Mouse (Mus musculus): ENCODE results near the gene Ipo13. TPM values are rescaled to one million over a fixed set of nuclear protein-coding genes. Genes with fewer than 3 reads are reported as not detected.

The Ipo13 gene
- polyA plus RNA-seq, 1 experiment from 2014 or later, result 43.8 TPM

GRCm38 (mm10) chr4:117908834-117909453, 5.9 kb downstream of the Ipo13 start:
- no peak overlapping the region for H3K4me3 ChIP-seq (replicated peaks; ENCODE audit: low read length)
- no peaks in the 10 kb centered on the region for H3K27me3 ChIP-seq (ENCODE audit: control insufficient read depth, insufficient read depth, low read length)
- H3K4me2 ChIP-seq (ENCODE audit: low read depth, low read length), result no peak overlapping the region
- H3K27ac ChIP-seq (ENCODE audit: low read length), result no peak overlapping the region
- H3K9me3 ChIP-seq (replicated peaks; ENCODE audit: control insufficient read depth, low read length), result no peaks in the 10 kb centered on the region
- no peak overlapping the region for H3K9ac ChIP-seq (ENCODE audit: low read length)
- 72% methylated on average over 8 of the region's 8 CpGs for WGBS
- peaks cover 21% of the 10 kb centered on the region for H3K4me1 ChIP-seq (ENCODE audit: control insufficient read depth, insufficient read depth, low read length)
- no peak for ATAC-seq (ENCODE audit: insufficient read depth, low FRiP score)
- H3K36me3 ChIP-seq (ENCODE audit: control insufficient read depth, insufficient read depth, low read length), result peaks cover 12% of the 10 kb centered on the region; the same call in 1 of the 2 replicates

- no peak overlapping the region for H3K4me2 ChIP-seq (ENCODE audit: low read depth, low read length)
- H3K4me1 ChIP-seq (ENCODE audit: control insufficient read depth, insufficient read depth, low read length), result 0 out of 2 replicates have a peak, but pooled peaks cover 8% of the 10 kb centered on the region
- H3K9me3 ChIP-seq (replicated peaks; ENCODE audit: control insufficient read depth, low read length), result no peaks in the 10 kb centered on the region
- whole genome bisulfite sequencing, result 69% methylated on average over 3 of the region's 3 CpGs
- no peak; the same call in 1 of the 2 replicates for ATAC-seq (ENCODE audit: insufficient read depth, low FRiP score)
- H3K27ac ChIP-seq (ENCODE audit: low read length), result no peak overlapping the region
- no peaks in the 10 kb centered on the region for H3K27me3 ChIP-seq (ENCODE audit: control insufficient read depth, insufficient read depth, low read length)
- H3K4me3 ChIP-seq (replicated peaks; ENCODE audit: low read length), result no peak overlapping the region
- no peak overlapping the region for H3K9ac ChIP-seq (ENCODE audit: low read length)
- peaks cover 27% of the 10 kb centered on the region for H3K36me3 ChIP-seq (ENCODE audit: control insufficient read depth, insufficient read depth, low read length)
Observed at GRCm38 (mm10) chr4:117906196-117906595, 8.6 kb downstream of the Ipo13 start.

GRCm38 (mm10) chr4:117904761-117905160, 10.0 kb downstream of the Ipo13 start:
- no peak overlapping the region for H3K4me2 ChIP-seq (ENCODE audit: low read depth, low read length)
- 84% methylated on average over 8 of the region's 8 CpGs for WGBS
- no peaks in the 10 kb centered on the region for H3K27me3 ChIP-seq (ENCODE audit: control insufficient read depth, insufficient read depth, low read length)
- ATAC-seq (ENCODE audit: insufficient read depth, low FRiP score), result no peak
- H3K9ac ChIP-seq (ENCODE audit: low read length), result no peak overlapping the region
- H3K36me3 ChIP-seq (ENCODE audit: control insufficient read depth, insufficient read depth, low read length), result peaks cover 39% of the 10 kb centered on the region
- no peaks in the 10 kb centered on the region for H3K9me3 ChIP-seq (replicated peaks; ENCODE audit: control insufficient read depth, low read length)
- H3K4me3 ChIP-seq (replicated peaks; ENCODE audit: low read length), result no peak overlapping the region
- 0 out of 2 replicates have a peak, but pooled peaks cover 8% of the 10 kb centered on the region for H3K4me1 ChIP-seq (ENCODE audit: control insufficient read depth, insufficient read depth, low read length)
- H3K27ac ChIP-seq (ENCODE audit: low read length), result no peak overlapping the region

- 0 out of 2 replicates have a peak, but pooled peaks cover under 1% of the 10 kb centered on the region for H3K4me1 ChIP-seq (ENCODE audit: control insufficient read depth, insufficient read depth, low read length)
- H3K27me3 ChIP-seq (ENCODE audit: control insufficient read depth, insufficient read depth, low read length), result no peaks in the 10 kb centered on the region
- 85% methylated on average over 10 of the region's 10 CpGs for whole genome bisulfite sequencing
- no peak overlapping the region for H3K4me3 ChIP-seq (replicated peaks; ENCODE audit: low read length)
- ATAC-seq (ENCODE audit: insufficient read depth, low FRiP score), result no peak
- H3K4me2 ChIP-seq (ENCODE audit: low read depth, low read length), result no peak overlapping the region
- H3K9me3 ChIP-seq (replicated peaks; ENCODE audit: control insufficient read depth, low read length), result no peaks in the 10 kb centered on the region
- peaks cover 39% of the 10 kb centered on the region for H3K36me3 ChIP-seq (ENCODE audit: control insufficient read depth, insufficient read depth, low read length)
- H3K27ac ChIP-seq (ENCODE audit: low read length), result no peak overlapping the region
- no peak overlapping the region for H3K9ac ChIP-seq (ENCODE audit: low read length)
Observed at GRCm38 (mm10) chr4:117904094-117904493, 10.7 kb downstream of the Ipo13 start.

- no peaks in the 10 kb centered on the region for H3K27me3 ChIP-seq (ENCODE audit: control insufficient read depth, insufficient read depth, low read length)
- H3K9me3 ChIP-seq (replicated peaks; ENCODE audit: control insufficient read depth, low read length), result no peaks in the 10 kb centered on the region
- H3K27ac ChIP-seq (ENCODE audit: low read length), result no peak overlapping the region
- H3K4me1 ChIP-seq (ENCODE audit: control insufficient read depth, insufficient read depth, low read length), result no peaks in the 10 kb centered on the region
- H3K4me3 ChIP-seq (replicated peaks; ENCODE audit: low read length), result no peak overlapping the region
- no peak overlapping the region for H3K4me2 ChIP-seq (ENCODE audit: low read depth, low read length)
- peaks cover 33% of the 10 kb centered on the region for H3K36me3 ChIP-seq (ENCODE audit: control insufficient read depth, insufficient read depth, low read length)
- WGBS, result 80% methylated on average over 3 of the region's 3 CpGs
- no peak for ATAC-seq (ENCODE audit: insufficient read depth, low FRiP score)
- H3K9ac ChIP-seq (ENCODE audit: low read length), result no peak overlapping the region
Observed at GRCm38 (mm10) chr4:117898111-117898510, 16.7 kb downstream of the Ipo13 start.

- 93% methylated on average over 6 of the region's 6 CpGs for WGBS
- H3K27me3 ChIP-seq (ENCODE audit: control insufficient read depth, insufficient read depth, low read length), result no peaks in the 10 kb centered on the region
- no peak overlapping the region for H3K9ac ChIP-seq (ENCODE audit: low read length)
- no peak overlapping the region for H3K27ac ChIP-seq (ENCODE audit: low read length)
- no peak overlapping the region for H3K4me3 ChIP-seq (replicated peaks; ENCODE audit: low read length)
- no peaks in the 10 kb centered on the region for H3K9me3 ChIP-seq (replicated peaks; ENCODE audit: control insufficient read depth, low read length)
- H3K36me3 ChIP-seq (ENCODE audit: control insufficient read depth, insufficient read depth, low read length), result peaks cover 24% of the 10 kb centered on the region; the same call in 1 of the 2 replicates
- no peak for ATAC-seq (ENCODE audit: insufficient read depth, low FRiP score)
- no peak overlapping the region for H3K4me2 ChIP-seq (ENCODE audit: low read depth, low read length)
- H3K4me1 ChIP-seq (ENCODE audit: control insufficient read depth, insufficient read depth, low read length), result peaks cover 3% of the 10 kb centered on the region
Observed at GRCm38 (mm10) chr4:117896031-117896430, 18.8 kb downstream of the Ipo13 start.

GRCm38 (mm10) chr4:117895339-117895738, 19.5 kb downstream of the Ipo13 start:
- Histone ChIP-seq H3K4me2 (ENCODE audit: low read depth, low read length) (no peak overlapping the region), H3K9ac (ENCODE audit: low read length) (no peak overlapping the region), H3K27me3 (ENCODE audit: control insufficient read depth, insufficient read depth, low read length) (no peaks in the 10 kb centered on the region), H3K4me3 (replicated peaks; ENCODE audit: low read length) (no peak overlapping the region), H3K27ac (ENCODE audit: low read length) (no peak overlapping the region), H3K9me3 (replicated peaks; ENCODE audit: control insufficient read depth, low read length) (no peaks in the 10 kb centered on the region), H3K36me3 (ENCODE audit: control insufficient read depth, insufficient read depth, low read length) (peaks cover 17% of the 10 kb centered on the region; the same call in 1 of the 2 replicates), H3K4me1 (ENCODE audit: control insufficient read depth, insufficient read depth, low read length) (peaks cover 7% of the 10 kb centered on the region)
- WGBS, result 79% methylated on average over 7 of the region's 7 CpGs
- no peak for ATAC-seq (ENCODE audit: insufficient read depth, low FRiP score)

- peaks cover 7% of the 10 kb centered on the region for H3K4me1 ChIP-seq (ENCODE audit: control insufficient read depth, insufficient read depth, low read length)
- no peaks in the 10 kb centered on the region for H3K9me3 ChIP-seq (replicated peaks; ENCODE audit: control insufficient read depth, low read length)
- no peak overlapping the region for H3K4me2 ChIP-seq (ENCODE audit: low read depth, low read length)
- peaks cover 14% of the 10 kb centered on the region; the same call in 1 of the 2 replicates for H3K36me3 ChIP-seq (ENCODE audit: control insufficient read depth, insufficient read depth, low read length)
- no peak overlapping the region for H3K27ac ChIP-seq (ENCODE audit: low read length)
- 80% methylated on average over 8 of the region's 8 CpGs for WGBS
- no peak overlapping the region for H3K9ac ChIP-seq (ENCODE audit: low read length)
- H3K27me3 ChIP-seq (ENCODE audit: control insufficient read depth, insufficient read depth, low read length), result no peaks in the 10 kb centered on the region
- no peak for ATAC-seq (ENCODE audit: insufficient read depth, low FRiP score)
- H3K4me3 ChIP-seq (replicated peaks; ENCODE audit: low read length), result no peak overlapping the region
Observed at GRCm38 (mm10) chr4:117894601-117895000, 20.2 kb downstream of the Ipo13 start.

- ATAC-seq (ENCODE audit: insufficient read depth, low FRiP score), result no peak
- Histone ChIP-seq H3K4me2 (ENCODE audit: low read depth, low read length) (no peak overlapping the region), H3K27ac (ENCODE audit: low read length) (no peak overlapping the region), H3K27me3 (ENCODE audit: control insufficient read depth, insufficient read depth, low read length) (no peaks in the 10 kb centered on the region), H3K36me3 (ENCODE audit: control insufficient read depth, insufficient read depth, low read length) (peaks cover 7% of the 10 kb centered on the region; the same call in 1 of the 2 replicates), H3K4me1 (ENCODE audit: control insufficient read depth, insufficient read depth, low read length) (peaks cover 7% of the 10 kb centered on the region), H3K9me3 (replicated peaks; ENCODE audit: control insufficient read depth, low read length) (no peaks in the 10 kb centered on the region), H3K9ac (ENCODE audit: low read length) (no peak overlapping the region), H3K4me3 (replicated peaks; ENCODE audit: low read length) (no peak overlapping the region)
- 17% methylated on average over 9 of the region's 9 CpGs for WGBS
Observed at GRCm38 (mm10) chr4:117893376-117893775, 21.4 kb downstream of the Ipo13 start.
